Mouse (Mus musculus) heart, adult 8-10 months (tissue): Measurements from ENCODE around the gene Slc22a2. TPM values are rescaled to one million over a fixed set of nuclear protein-coding genes. Genes with fewer than 3 reads are reported as not detected.
"Not testable (repeated sequence)": the region's sequence is repeated elsewhere in the genome, so short reads cannot be mapped to it uniquely, and the experiment has no call there.

Experiments used
- DNase-seq: peaks from one replicate; pipeline ENCODE4 v3.0.0; 2022; ENCODE audit warnings: low spot score
- total RNA-seq, 4 experiments: library from RNA; stranded (reverse); gene quantifications; 2 replicates each; pipeline ENCODE4 v1.2.4; 2022

Gene Slc22a2
- total RNA-seq: not detected

DNA sequence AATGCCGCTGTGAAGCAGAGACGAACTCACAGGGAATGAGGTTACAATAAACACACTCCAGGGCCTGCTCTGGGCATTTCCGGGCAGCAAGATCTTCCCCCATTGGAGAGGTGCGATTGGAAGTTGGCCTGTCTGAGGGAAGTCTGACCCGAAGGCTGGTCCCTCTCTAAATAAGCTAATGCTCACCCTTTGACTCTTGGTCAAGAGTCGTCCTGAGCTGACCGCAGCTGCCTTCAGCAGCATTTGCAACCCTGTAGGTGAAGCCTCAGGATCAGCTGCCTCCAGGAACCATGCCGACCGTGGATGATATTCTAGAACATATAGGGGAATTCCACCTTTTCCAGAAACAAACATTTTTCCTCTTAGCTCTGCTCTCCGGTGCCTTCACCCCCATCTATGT lies at the start of gene Slc22a2:
Slc22a2 (plus strand) TSS at position 142 of the 400 bp plus-strand sequence.
- no peak for DNase-seq

GRCm38 (mm10) chr17:12534353-12535145 lies 49.4 kb upstream of the Slc22a2 start:
- DNase-seq: peak; percentile 74

DNA sequence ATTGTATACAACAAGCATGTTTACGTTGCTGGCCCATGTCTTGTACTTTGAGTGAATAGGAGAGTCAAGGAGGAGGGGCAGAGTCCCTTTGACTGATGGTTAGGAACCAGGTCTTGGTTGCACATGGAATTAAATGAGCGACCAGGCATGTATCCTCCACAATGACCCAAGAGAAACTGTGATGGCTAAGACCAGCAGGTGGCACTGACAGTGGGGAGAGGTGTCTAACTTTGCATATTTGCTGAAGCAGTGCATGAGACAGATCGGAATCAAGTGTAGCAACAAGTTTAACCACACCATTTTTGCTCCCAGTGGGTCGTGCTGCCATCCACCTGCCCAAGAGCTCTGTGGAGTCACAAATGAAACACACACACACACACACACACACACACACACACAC lies 21.7 kb upstream of the Slc22a2 start:
- DNase-seq: no peak

DNA sequence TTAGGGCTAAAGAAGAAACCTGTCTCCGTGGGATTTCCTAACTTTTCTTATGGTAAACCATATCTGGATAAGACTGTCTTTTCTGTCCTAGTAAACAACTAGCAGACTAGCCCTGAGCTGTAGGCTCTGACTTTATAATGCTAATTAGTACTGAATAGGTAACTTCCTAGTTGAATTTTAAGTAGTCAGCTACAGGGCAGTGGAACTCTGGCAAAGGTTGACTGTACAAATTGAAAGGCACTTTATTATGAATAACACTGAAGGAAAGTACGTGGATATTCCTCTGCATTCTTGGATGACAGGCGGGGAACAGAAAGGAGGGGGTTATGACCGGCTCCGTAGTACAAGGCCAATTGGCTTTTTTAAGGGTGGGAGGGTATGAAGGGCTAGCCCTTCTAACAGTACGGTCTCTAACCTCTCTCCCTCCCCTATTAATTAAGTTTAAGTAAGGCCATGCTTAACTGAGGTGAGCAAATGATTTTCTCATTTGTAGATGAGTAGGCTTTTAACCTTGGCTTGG lies 19.4 kb upstream of the Slc22a2 start:
- not testable (repeated sequence) for DNase-seq

DNA sequence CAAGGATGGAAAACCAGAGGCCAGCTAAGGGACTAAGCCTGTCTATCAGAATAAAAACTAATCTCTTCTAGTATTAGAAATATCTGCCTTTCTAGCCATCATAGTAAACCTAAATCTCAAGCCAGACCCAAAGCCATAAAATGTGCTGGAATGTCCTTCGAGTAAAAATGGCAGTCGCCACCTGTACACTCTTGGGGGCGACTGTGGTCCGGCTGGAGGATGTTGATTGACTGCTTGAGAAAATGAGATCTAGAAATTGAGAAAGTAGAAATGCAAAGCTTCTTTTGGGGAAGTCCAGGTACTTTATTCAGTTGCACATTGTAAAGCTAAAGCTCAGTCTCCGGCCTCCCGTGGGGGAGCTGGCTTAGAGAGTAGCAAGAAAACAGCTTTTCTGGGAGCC lies 18.5 kb upstream of the Slc22a2 start:
- DNase-seq: no peak

DNA sequence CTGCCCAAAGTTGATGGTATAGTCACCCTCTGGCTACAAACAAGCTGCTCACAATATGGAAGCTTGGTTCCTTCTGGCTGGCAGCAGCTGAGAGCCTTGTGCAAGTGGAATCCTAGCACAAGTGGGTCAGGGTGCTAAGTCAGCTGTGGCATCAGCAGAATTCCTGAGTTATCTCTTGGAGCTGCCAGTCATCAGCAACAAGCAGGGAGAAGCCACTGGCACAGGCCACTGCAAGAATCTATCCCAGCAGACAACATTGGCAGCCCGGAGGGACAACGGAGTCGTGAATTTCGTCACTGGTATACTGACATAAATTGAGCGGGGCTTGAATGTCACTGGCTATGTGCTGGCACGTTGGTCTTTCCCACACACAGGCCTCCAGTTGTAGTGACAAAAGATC lies 12.6 kb upstream of the Slc22a2 start:
- DNase-seq: peak; percentile 49

DNA sequence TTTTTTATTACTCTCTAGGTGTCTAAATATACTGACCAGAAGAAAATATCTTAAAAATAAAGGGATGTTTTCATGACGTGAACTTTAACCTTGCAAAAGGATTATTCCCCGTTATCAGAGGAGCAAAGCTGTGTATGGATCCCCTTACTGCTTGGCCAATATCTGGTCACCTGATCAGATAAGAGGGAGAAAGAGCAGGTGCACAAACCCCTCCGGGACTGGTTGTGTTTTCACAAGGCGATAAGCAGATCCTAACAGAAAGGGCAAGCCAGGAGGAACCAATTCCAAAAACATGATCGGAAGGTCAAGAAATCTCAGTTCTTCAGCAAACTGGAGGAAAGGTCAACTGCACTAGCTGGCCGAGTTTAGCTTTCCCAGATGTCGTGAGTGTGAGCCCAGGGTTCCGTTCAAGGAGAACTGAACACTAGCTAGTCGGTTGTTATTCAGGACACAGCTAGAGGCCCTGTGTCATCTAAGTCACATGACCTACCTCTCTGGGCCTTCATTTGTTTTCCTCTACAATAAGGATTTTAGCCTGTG lies 11.9 kb upstream of the Slc22a2 start:
- peak; percentile 44 for DNase-seq

DNA sequence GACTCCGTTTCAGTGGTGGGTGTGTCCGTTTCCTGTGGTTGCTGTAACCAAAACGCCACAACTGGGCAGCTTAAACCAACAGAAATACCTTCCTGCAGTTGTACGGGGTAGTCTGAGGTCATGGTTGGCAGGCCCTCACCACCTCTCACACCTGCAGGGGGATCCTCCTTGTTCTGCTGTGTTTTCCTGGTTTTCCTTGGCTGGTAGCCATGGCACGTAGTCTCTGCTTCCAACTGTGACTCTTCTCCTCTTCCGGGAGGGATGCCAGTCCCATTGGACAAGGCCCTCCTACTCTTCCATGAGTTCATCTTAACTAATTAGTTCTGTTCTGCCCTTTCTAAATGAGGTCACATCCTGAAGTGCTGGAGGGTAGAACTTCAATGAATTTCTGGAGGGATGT lies 8.5 kb upstream of the Slc22a2 start:
- no peak for DNase-seq

DNA sequence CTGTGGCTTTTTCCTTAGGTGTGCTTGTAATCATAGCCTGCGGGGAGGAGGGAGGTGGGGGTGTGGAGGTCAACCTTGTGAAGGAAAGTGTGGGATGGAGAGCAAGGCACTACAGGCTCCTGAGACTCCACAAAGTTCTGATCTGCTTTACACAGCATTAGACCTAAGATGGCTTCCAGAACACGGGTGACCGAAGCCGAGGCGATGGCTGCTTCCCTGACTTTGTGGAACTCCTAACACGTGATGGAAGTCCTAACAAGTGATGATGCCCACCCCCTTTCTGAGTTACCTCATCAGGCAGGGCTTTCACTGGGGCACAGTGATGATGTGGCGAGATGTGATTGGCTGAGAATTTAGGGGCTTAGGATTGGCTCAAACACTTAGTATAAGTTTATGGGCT lies 6.8 kb upstream of the Slc22a2 start:
- no peak for DNase-seq

DNA sequence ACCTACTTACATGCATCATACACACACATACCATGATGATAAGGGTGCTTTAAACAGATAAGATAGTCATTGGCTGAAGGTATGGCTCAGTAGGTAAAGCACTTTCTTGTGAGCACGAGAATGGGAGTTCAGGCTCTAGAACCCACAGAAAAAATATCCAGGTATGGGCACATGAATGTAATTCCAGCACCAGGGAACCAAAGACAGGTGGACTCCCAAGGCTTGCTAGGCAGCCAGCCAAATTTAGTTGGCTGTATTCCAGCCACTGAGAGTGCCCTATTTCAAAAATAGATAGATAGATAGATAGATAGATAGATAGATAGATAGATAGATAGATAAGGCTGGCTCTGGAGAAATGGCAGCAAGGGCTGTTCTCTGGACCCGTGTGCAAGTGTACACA lies 1.4 kb downstream of the Slc22a2 start:
- DNase-seq: no peak

DNA sequence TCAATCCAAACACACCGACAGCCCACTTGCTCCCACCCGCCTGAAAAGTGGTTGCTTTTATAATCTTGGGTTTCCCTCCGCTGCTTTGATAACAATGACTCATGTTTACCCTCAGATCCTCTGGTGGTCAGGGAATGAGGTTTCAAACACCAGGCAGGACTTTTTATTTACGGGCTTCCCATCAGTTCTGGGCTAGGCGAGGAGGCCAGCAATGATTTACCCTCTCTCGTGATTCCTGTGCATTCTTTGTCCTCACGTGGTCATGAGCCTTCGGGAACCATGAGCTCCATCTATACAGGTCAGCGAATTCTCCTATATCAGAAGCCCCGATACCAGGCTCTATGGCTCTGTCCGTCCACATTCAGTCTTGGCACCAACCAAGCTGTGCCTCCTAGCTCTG lies 3.0 kb downstream of the Slc22a2 start:
- DNase-seq: no peak

DNA sequence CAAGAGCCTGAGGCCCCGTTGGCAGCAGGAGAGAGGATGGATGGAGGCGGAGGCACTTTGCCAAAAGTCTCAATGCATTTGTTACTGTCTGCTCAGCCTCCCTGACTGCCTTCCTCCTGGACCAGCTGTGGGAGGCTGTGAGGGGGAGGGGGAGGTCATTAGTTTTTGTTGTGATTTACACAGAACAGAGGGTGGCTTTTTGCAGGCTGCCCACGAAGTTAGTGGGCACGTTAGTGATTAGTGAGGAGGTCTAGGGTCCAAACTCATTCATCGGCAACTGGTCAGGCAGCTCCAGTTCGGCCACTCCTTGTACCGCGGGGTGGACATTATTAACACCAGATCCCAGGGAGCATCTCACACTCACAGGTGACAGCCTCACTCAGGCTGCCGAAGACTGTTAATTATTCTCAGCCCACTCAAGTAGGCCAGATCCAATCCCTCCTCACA lies 4.9 kb downstream of the Slc22a2 start:
- DNase-seq: no peak

- no peak for DNase-seq
These were observed 7.1 kb downstream of the Slc22a2 start for GRCm38 (mm10) chr17:12590911-12591625.

GRCm38 (mm10) chr17:12595846-12596515 lies 12.0 kb downstream of the Slc22a2 start:
- DNase-seq: no peak

DNA sequence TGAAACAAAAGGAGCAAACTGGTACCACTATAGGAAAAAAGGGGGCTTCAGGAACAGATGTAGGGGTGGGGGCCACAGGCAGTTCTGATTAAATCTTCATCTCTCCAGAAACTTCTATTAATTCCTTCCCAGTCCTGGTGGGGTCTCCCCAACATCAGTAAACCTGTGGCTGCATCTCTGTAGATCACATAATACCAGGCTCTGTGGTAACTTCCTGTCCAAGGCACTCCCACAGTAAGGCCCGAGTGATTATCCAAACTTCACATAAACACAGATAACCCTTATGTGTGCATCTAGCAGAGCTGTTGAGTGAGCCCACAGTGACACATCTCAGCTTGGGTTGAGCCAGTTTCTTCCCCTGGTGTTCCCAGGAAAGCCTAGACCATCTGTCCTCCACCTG lies 22.7 kb downstream of the Slc22a2 start:
- DNase-seq: no peak

- peak; percentile 14 for DNase-seq
These were observed 23.3 kb downstream of the Slc22a2 start for GRCm38 (mm10) chr17:12607202-12607601.

DNA sequence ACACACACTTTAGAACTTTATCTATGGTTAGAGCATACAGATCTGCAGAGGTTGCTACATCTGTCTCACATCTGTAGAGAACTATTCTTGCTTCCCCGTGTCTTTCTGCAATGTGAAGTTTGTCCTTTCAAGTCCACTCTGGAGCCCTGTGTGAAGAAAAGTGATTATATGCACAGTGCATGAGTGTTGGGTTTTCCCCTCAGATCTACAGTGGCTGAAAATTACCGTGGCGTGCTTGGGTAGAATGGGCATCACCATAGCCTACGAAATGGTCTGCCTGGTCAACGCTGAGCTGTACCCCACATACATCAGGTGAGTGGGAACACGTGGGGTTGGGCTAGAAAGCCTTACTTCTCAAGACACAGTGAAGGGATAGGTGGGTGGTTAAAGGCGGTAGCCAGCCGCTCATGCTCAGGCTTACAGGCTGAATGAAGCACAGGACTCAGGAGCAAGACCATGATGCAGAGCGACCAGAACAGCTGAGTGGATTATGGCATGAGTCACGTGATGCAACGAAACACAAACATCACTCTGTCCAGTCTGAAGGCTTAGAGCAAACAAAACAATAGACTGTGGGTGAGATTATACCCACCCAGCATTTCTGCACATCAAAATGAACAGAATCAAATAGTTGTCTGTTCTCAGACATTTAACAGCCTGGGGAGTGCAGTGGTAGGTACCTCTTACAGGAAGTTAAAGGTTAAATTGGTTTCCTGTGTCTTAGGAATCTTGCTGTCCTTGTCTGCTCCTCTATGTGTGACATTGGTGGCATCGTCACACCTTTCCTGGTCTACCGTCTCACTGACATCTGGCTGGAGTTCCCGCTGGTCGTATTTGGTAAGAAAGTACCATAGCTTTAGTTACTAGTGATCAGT lies 30.8 kb downstream of the Slc22a2 start:
- no peak for DNase-seq

DNA sequence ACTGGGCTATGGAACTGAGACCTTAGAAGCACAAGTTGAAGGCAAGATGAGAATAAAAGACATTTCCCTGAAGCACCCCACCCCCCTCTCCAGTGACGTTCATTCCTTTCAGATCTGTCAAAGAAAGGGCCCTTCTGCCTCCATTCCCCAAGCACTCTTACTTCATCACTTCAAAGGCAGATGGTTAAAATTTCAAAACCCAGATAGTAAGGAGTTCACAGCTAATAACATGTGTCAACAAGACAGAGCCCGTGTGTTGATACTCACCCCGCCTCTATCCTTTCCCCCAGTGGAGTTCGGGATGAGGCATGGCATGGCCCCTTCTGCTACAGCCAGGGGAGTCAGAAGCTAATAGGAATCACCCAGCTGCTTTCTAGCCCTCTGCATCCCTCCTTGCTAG lies 31.5 kb downstream of the Slc22a2 start:
- no peak for DNase-seq

DNA sequence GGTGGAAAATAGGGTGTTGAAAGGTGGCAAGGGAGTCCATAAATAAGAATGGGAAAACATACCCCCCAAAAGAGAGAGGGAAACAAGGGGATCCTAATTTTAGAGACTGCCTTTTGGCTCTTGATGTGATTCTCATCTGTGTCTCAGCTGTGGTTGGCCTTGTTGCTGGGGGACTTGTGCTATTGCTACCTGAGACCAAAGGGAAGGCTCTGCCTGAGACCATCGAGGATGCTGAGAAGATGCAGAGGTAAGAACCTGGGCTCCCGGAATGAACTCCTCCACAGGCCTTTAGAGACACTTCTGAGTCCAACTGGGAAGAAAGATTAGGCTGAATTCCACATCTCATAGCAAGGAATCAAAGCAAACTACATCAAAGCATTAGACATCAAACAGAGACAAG lies 35.7 kb downstream of the Slc22a2 start:
- no peak for DNase-seq

DNA sequence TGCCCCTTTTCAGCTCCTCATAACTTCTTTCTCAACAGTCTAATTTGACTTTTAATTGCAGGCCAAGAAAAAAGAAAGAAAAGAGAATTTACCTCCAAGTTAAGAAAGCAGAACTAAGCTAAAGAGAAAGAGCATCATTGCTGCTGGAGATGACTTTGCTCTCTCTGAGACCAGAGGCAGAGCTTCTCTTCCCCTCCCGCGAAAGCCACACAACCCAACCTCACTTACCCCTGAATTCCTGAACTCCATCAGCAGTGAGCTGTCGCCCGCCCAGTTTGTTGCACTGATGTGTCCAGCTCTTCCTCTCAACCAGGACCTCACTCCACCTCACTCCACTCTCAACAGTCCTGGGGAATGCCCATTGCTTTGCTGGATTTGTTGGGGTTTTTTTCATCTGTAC lies 44.1 kb downstream of the Slc22a2 start:
- no peak for DNase-seq
